Mouse (Mus musculus) cerebellum, adult 2 months (tissue): ENCODE results near the gene Vegfa.

Experiments used
- CTCF ChIP-seq: fragments of 200-500 bp; IDR thresholded peaks from 2 replicates; pipeline ENCODE4 v1.5.1; 2011; ENCODE audit warnings: low read depth, mild to moderate bottlenecking, control low read depth, low read length, moderate library complexity, borderline replicate concordance; ENCODE audit not compliant: insufficient read depth
- POLR2A ChIP-seq: fragments of 200-500 bp; IDR thresholded peaks from 2 replicates; pipeline ENCODE4 v1.6.1; 2011; ENCODE audit warnings: low read length, control low read depth, borderline replicate concordance; ENCODE audit not compliant: insufficient read depth

DNA sequence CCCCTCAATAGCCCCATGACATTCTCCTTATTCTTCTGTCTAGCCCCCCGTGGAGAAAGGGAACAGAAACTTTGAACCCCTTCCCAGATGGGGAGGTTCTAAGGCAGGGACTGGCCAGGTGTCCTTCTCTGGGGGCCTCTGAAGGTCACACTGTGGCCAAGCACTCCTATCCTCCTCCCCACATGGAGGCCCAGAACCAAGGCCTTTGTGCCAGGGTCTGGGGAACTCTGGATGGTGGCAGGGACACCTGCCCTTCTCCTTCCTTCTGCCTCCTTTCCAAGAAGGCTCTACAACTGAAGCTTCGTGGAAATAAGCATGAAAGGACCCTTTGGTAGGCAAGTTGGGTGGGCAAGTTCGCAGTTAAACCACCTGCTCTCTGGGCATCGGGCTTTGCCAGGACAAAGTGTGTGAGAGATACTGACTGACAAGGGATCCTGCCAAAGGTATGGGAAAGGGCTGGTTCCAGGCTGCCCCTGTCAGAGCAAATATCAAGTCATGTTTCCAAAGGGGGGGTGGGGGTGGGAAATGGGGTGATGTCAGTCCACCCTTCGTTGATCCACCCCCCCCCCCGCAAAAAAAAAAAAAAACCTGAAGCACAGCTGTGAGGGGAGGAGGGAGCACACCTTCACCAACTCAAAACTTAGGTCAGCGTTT, 2.5 kb downstream of the Vegfa start:
- no peak for TF ChIP-seq CTCF
- TF ChIP-seq POLR2A, result no peak
